Mouse (Mus musculus): ENCODE data around the gene Retreg3. TPM values are rescaled to one million over a fixed set of nuclear protein-coding genes. Genes with fewer than 3 reads are reported as not detected.

Retreg3 gene
- 14.6 and 15.5 TPM in 2 replicates for polyA plus RNA-seq (2016; fragmentation: Nextera tagmentation; extraction: Ambion mirVana)

DNA sequence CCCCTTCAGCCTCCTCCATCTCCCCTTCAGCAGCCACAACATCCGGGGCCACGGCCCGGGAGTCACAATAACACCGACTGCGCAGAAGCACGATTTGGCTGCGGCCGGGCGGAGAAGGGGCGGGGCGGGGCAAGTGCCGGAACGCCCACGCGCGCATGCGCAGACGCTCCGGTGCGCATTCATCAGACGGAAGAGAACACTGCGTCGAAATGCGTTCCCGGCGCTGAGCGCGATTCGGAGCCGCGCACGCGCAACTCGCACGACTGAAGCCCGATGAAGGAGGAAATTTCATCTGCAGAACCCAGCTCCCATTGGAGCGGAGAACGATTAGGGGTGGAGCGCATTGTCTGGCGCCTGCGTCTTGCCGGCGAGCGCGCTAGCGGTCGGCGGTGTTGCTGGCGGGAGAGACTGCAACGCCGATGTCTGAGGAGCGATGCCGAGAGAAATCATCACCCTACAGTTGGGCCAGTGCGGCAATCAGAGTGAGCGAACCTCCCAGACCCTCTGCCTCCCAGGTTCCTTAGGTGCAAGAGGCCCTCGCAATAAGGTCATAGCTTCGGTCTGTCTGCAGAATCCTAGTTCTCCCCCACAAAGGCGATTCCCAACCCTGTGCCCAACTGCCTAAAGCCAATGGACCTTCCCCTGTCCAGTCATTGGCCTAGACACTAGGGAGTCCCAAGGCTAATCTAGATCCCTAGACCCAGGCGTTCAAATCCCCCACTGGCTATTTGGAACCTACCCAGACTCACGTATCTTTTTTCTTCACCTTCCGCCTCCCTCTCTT lies at the start of gene Retreg3, which contains the start of gene Tubg1:
Gene Retreg3, minus strand, starts transcription at position 133 of the 784 bp plus-strand sequence.
Gene Tubg1, plus strand, starts transcription at position 178 of the 784 bp plus-strand sequence.
- Histone ChIP-seq H3K27ac (peak within 1 kb of the TSS; percentile 96), H3K4me3 (peak within 1 kb of the TSS; percentile 98), H3K36me3 (replicated peaks) (peaks cover 52% of the 10 kb centered on the region), H3K27me3 (ENCODE audit: poor library complexity, severe bottlenecking) (no peaks in the 10 kb centered on the region), H3K4me1 (peaks cover 55% of the 10 kb centered on the region), H3K9me3 (no peaks in the 10 kb centered on the region)
- under 1% methylated on average over 61 of the region's 61 CpGs for WGBS
- DNase-seq (ENCODE audit: extremely low spot score, low spot score), result peak; percentile 99

DNA sequence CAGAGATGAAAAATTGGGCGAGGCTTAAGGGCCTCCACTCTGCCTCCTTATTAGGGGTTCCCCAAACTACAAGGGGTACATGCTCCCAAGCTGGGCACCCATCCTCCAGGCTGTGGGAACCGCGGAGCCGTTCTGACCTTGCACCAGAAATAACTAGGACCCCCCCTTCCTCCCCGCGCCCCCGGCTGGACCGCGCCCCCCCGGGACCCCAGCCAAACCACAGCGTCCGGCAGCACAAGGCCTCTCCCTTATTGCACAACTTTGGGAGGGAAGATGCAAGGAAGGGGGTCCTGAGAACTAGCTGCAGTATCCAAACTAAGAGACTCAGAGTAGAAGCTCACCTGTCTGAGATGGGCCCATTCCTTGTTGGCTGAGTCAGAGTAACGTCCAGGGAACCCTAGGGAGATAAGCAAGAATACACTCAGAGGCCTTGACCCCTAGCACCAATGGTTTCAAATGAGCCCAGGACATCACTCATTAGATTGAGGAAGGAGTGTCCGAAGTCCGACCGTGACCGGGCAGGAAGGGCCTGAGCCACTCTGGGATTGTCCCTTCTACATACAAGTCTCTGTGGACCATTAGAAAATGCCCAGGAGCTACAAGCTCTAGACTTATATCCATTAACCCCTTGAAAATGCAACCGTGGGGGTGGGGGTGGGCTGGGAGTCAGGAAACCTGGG lies 48.7 kb upstream of the Retreg3 start:
- H3K36me3 ChIP-seq (replicated peaks), result peaks cover 25% of the 10 kb centered on the region
- peaks cover 96% of the 10 kb centered on the region for H3K27me3 ChIP-seq (ENCODE audit: poor library complexity, severe bottlenecking)
- DNase-seq (ENCODE audit: extremely low spot score, low spot score), result no peak
- no peaks in the 10 kb centered on the region for H3K9me3 ChIP-seq
- no peak overlapping the region for H3K4me3 ChIP-seq
- H3K27ac ChIP-seq, result no peak overlapping the region
- peaks cover 77% of the 10 kb centered on the region for H3K4me1 ChIP-seq
- WGBS, result 62% methylated on average over 18 of the region's 18 CpGs

DNA sequence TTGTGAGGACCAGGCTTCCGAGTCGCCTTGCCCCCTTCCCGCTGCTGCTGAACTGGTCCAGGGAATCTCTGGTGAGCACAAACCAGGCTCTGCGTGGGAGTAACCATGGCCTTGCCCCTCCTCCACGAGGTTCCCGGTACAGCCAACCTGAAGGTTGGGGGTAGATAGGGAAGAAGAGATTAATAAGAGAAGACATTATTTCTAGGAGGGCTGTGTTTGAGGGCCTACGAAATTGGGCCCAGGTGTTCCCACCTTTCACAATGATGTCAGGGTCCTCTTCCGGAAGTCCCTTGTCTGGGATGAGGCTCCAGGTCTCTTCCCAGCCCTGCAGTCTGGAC lies 48.2 kb upstream of the Retreg3 start:
- Histone ChIP-seq H3K4me1 (peaks cover 77% of the 10 kb centered on the region), H3K9me3 (no peaks in the 10 kb centered on the region), H3K36me3 (replicated peaks) (peaks cover 28% of the 10 kb centered on the region), H3K27ac (no peak overlapping the region), H3K4me3 (no peak overlapping the region), H3K27me3 (ENCODE audit: poor library complexity, severe bottlenecking) (peaks cover 96% of the 10 kb centered on the region)
- no peak for DNase-seq (ENCODE audit: extremely low spot score, low spot score)
- 38% methylated on average over 8 of the region's 8 CpGs for WGBS

DNA sequence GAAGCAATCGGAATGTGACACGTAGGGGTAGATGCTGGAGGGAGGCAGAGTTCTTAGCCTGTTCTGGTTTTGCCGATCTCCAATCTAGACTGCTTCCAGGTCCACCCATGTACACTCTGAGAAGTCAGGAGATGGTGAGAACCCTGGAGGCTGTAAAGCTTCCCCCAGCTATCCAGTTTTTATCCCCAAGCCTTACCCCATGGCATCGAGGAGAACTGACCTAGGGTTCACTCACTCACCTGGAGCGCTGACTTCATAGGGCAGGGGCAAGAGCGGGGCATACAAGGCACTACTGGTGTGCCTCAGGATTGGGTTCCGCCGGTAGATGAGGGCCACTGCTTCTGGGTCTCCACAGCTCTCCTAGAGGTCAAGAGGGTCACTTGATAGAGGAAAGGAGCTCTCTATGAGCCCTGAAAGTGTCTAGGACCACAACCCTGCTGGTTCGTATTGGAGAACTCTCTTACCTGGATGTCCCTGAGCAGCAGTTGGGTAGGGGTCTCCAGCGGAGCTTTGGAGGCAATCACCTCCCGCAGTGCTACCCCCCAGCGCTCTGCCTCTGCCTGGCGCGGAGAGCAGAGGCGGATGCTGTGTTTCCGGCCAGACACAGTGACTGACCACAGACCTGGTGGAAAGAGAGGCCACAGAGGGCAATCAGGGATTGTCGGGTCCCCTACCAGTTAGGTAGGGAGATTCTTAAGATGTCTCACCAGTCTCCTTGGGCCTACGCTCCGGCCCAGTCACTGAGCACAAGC lies 47.7 kb upstream of the Retreg3 start:
- peaks cover 77% of the 10 kb centered on the region for H3K4me1 ChIP-seq
- WGBS, result 39% methylated on average over 19 of the region's 19 CpGs

DNA sequence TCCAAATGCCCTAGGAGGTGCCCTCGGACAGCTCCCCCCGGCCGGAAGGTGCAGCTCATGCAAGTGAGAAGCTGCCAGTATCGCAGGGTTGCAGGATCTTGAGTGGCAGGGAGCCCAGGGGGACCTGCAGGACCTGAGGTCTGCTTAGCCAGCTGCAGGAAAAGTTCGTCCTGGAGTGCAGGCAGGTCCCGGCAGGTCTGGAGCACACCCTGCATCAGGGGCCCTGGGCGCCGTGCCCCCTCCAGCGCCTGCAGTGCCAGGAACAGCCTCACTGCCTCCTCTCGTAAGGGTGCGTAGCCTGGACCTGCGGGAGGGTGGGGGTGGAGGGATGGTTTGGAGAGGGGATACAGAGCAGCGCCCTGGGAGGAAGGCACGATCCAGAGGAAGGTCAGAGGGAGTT lies 46.7 kb upstream of the Retreg3 start:
- 34% methylated on average over 14 of the region's 14 CpGs for WGBS
- Histone ChIP-seq H3K27ac (no peak overlapping the region), H3K4me3 (no peak overlapping the region), H3K9me3 (no peaks in the 10 kb centered on the region), H3K27me3 (ENCODE audit: poor library complexity, severe bottlenecking) (peaks cover 99% of the 10 kb centered on the region), H3K4me1 (peaks cover 66% of the 10 kb centered on the region), H3K36me3 (replicated peaks) (peaks cover 28% of the 10 kb centered on the region)
- no peak for DNase-seq (ENCODE audit: extremely low spot score, low spot score)

More for the DNA sequence above, 47.7 kb upstream of the Retreg3 start:
- H3K27me3 ChIP-seq (ENCODE audit: poor library complexity, severe bottlenecking), result peaks cover 96% of the 10 kb centered on the region
- peaks cover 28% of the 10 kb centered on the region for H3K36me3 ChIP-seq (replicated peaks)
- no peak for DNase-seq (ENCODE audit: extremely low spot score, low spot score)
- H3K27ac ChIP-seq, result no peak overlapping the region
- H3K4me3 ChIP-seq, result no peak overlapping the region
- no peaks in the 10 kb centered on the region for H3K9me3 ChIP-seq

DNA sequence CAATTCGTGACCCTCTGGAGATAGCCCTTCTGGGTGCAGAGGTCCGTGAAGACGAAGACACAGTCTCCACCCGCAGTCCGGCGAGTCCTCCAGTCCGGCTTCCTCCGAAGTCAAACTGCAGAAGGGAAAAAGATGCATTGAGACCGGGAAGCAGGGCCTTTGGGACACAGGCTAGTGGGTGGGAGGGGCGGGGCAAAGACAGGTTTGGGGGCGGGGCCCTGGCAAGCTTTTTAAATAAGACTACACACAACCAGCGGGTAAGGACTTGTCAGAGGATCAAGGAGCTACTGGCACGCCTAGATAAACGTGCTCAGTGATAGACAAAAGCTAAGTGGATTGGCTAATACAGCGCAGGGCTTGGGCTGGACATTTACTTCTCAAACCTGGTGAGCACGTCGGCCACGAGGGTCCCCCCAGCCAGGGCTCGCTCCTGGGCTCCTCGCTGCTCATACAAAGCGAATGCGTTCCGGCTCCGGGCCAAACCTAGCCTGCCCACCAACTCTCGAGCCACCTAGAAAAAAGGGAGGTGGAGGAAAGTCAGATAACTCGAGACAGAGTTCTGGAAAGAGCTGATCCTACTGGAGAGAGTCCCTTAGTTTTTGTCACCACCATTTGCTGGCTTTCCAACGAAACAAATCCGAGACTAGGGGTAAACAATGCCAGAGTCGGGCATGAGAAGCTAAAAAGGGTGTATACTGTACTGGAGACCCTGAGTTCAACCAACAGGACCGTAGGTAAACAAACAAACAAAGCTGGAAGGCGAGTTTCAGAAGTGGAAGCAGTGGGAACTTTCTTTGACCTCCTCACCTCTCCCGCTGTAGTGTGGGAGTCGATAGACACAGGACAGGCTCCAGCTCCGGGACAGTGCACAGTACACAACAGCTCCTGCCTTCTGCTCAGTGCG lies 45.2 kb upstream of the Retreg3 start:
- Histone ChIP-seq H3K4me1 (peaks cover 52% of the 10 kb centered on the region), H3K27ac (no peak overlapping the region), H3K36me3 (replicated peaks) (peaks cover 28% of the 10 kb centered on the region), H3K9me3 (no peaks in the 10 kb centered on the region), H3K4me3 (peak overlapping the region; percentile 43), H3K27me3 (ENCODE audit: poor library complexity, severe bottlenecking) (peaks cover 92% of the 10 kb centered on the region)
- no peak for DNase-seq (ENCODE audit: extremely low spot score, low spot score)
- WGBS, result 6% methylated on average over 35 of the region's 35 CpGs

DNA sequence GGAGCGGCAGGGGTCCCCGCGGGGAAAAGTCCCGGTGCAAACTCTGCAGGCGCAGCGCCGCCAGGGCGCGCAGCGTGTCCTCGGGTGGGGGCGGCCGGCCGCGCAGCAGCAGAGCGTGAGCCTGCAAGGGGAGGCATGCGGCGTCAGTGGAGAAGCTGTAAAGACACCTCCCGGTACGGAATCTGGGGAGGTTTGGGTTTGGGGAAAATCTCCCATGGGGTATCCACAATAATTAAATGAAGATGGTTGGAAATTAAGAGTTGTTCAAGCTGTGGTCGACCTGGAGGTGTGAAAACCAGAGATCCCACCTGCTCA lies 44.6 kb upstream of the Retreg3 start:
- H3K9me3 ChIP-seq, result no peaks in the 10 kb centered on the region
- 2% methylated on average over 21 of the region's 21 CpGs for WGBS
- H3K27me3 ChIP-seq (ENCODE audit: poor library complexity, severe bottlenecking), result peaks cover 86% of the 10 kb centered on the region
- peak overlapping the region; percentile 43 for H3K4me3 ChIP-seq
- peaks cover 28% of the 10 kb centered on the region for H3K36me3 ChIP-seq (replicated peaks)
- H3K27ac ChIP-seq, result 0 out of 2 replicates have a peak overlapping the region, but pooled peaks have one; percentile 22
- H3K4me1 ChIP-seq, result peaks cover 46% of the 10 kb centered on the region
- no peak for DNase-seq (ENCODE audit: extremely low spot score, low spot score)

DNA sequence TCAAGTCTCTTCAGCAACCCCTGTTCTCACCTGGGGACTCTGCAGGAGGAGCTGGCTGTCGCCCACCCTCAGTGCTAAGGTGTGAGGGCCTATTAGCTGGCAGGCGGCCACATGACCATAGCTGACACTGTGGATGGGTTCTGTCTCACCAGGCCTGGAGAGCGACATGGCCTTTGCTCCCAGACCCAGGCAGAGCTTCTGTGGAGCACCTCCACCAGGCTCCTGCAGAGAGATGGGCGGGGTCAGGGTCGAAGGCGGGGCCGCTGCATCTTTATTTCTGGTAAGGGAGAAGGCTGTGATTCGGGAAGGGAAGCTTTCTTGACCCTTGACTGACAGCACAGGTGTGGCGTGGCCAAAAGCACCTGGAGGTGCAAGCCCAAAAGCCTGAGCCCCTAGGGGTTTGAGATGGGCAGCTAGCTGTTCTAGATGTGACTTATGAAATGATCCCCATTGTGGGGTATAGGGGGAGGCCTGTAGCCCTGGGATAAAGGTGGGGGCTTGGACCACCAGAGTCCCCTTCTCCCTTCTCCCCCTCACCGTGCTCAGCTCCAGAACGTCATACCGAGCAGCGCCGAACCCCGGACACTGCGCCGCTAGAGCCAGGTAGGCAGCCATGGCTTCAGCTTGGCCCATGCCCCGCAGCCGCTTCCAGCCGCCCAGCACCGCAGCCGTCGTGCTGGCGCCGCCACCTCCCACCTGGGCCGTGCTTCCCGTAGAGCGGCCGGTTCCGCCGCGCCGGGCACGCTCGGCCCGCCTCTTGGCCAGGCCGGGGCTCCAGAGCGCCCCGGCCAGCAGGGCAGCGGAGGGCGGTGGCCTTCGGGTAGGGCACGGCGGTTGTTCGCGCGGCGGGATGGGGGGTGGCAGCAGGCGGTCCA lies 44.0 kb upstream of the Retreg3 start:
- 5% methylated on average over 49 of the region's 49 CpGs for WGBS
- Histone ChIP-seq H3K27ac (0 out of 2 replicates have a peak overlapping the region, but pooled peaks have one; percentile 22), H3K9me3 (no peaks in the 10 kb centered on the region), H3K4me3 (peak overlapping the region; percentile 43), H3K27me3 (ENCODE audit: poor library complexity, severe bottlenecking) (peaks cover 80% of the 10 kb centered on the region), H3K4me1 (peaks cover 40% of the 10 kb centered on the region), H3K36me3 (replicated peaks) (peaks cover 28% of the 10 kb centered on the region)
- DNase-seq (ENCODE audit: extremely low spot score, low spot score), result no peak

DNA sequence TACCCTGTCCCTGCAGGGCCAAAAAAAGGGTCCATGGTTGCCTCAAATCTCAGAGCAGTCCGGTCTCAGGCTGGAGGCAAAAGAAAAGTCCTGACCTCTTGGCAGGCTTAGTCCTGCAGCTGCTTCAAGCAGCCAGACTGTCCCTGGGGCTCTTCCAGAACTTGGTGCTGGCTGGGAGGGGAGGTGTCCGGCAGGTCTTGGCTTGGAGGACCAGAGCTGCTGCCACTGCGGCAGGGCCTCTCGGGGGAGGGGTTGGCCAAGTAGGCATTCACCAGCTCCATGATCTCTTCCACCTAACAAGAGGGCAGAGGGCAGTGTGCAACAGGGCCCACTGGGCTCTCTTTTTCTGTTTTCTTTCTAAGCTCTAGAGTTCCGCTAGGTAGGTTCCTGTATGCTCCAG lies 43.1 kb upstream of the Retreg3 start:
- Histone ChIP-seq H3K4me1 (peaks cover 38% of the 10 kb centered on the region), H3K36me3 (replicated peaks) (peaks cover 24% of the 10 kb centered on the region), H3K4me3 (no peak overlapping the region), H3K9me3 (no peaks in the 10 kb centered on the region), H3K27me3 (ENCODE audit: poor library complexity, severe bottlenecking) (peaks cover 76% of the 10 kb centered on the region), H3K27ac (no peak overlapping the region)
- no peak for DNase-seq (ENCODE audit: extremely low spot score, low spot score)
- 55% methylated on average over 5 of the region's 5 CpGs for WGBS

DNA sequence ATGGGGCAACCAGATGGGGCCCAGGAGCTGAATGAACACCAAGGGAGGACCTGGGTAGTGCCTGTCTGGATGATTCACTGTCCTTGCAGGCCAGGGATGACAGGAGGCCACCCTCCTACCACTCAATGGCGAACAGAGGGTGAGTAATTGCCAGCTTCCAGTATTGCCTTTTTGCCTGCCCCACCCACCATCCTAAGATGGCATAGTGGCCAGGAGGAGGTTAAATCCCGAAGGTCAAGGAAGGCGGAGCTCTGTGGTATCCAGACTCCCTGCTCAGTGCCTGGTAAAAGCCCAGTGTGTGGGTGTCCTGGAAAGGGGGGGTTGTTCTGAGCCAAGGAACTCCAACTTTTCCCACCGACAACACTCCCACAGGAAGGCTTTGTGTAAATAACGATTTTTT lies 42.6 kb upstream of the Retreg3 start:
- WGBS, result 55% methylated on average over 5 of the region's 5 CpGs
- Histone ChIP-seq H3K36me3 (replicated peaks) (peaks cover 20% of the 10 kb centered on the region), H3K27ac (no peak overlapping the region), H3K9me3 (no peaks in the 10 kb centered on the region), H3K27me3 (ENCODE audit: poor library complexity, severe bottlenecking) (peaks cover 76% of the 10 kb centered on the region), H3K4me1 (peaks cover 35% of the 10 kb centered on the region), H3K4me3 (no peak overlapping the region)
- DNase-seq (ENCODE audit: extremely low spot score, low spot score), result no peak

DNA sequence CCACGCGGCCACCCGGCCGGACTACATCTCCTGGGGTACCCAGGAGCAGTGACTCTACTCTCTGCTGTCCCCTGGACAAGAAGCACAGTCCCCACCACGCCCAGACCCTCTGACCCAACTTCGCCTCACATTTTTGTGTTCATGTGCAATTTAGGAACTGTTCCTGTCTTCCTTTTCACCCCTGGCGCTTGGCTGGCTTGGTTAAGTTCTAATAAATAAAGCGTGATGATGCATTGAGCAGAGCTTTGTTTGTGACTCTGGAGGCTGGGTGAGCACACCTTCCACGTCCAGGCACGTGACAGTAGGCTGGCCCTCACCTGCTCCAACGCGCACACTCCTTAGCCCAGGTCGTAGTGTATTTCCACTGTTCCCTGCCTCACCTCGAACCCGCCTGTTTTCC lies 41.9 kb upstream of the Retreg3 start:
- 87% methylated on average over 15 of the region's 15 CpGs for WGBS
- Histone ChIP-seq H3K4me3 (no peak overlapping the region), H3K36me3 (replicated peaks) (peaks cover 14% of the 10 kb centered on the region; the same call in 1 of the 2 replicates), H3K27me3 (ENCODE audit: poor library complexity, severe bottlenecking) (peaks cover 74% of the 10 kb centered on the region), H3K4me1 (peaks cover 37% of the 10 kb centered on the region), H3K27ac (no peak overlapping the region), H3K9me3 (no peaks in the 10 kb centered on the region)
- no peak for DNase-seq (ENCODE audit: extremely low spot score, low spot score)
